Mouse (Mus musculus) CH12.LX (cell line): ENCODE results near the gene Slitrk1.

Source experiments
- CHD1 ChIP-seq: IDR thresholded peaks from 2 replicates; pipeline ENCODE4 v1.6.1; 2012; ENCODE audit warnings: low read depth, low read length, improper control_type of control experiment, inconsistent platforms
- CTCF ChIP-seq, 2 experiments: IDR thresholded peaks in 1 of 2; conservative IDR thresholded peaks in 1 of 2; 2 replicates each; pipeline ENCODE4 v1.5.1; 2011 to 2012; ENCODE audit warnings: low read depth in 2 of 2, low read length in 2 of 2, improper control_type of control experiment in 1 of 2, inconsistent platforms in 1 of 2, mild to moderate bottlenecking in 1 of 2, moderate library complexity in 1 of 2
- EP300 ChIP-seq: IDR thresholded peaks from 2 replicates; pipeline ENCODE4 v1.6.1; 2011; ENCODE audit warnings: low read length, improper control_type of control experiment
- HCFC1 ChIP-seq: IDR thresholded peaks from 2 replicates; pipeline ENCODE4 v1.6.1; 2012; ENCODE audit warnings: low read depth, mild to moderate bottlenecking, inconsistent platforms, low read length, improper control_type of control experiment
- KAT2A ChIP-seq: IDR thresholded peaks from 2 replicates; pipeline ENCODE4 v1.6.1; 2012; ENCODE audit warnings: low read length, improper control_type of control experiment, inconsistent platforms; ENCODE audit not compliant: insufficient replicate concordance
- MAFK ChIP-seq: IDR thresholded peaks from 2 replicates; pipeline ENCODE4 v1.6.1; 2011; ENCODE audit warnings: low read length, improper control_type of control experiment; ENCODE audit not compliant: insufficient replicate concordance
- MAZ ChIP-seq: IDR thresholded peaks from 2 replicates; pipeline ENCODE4 v1.6.1; 2012; ENCODE audit warnings: low read depth, mild to moderate bottlenecking, inconsistent platforms, low read length, improper control_type of control experiment, moderate library complexity
- MYC ChIP-seq: IDR thresholded peaks from 2 replicates; pipeline ENCODE4 v1.6.1; 2011; ENCODE audit warnings: low read depth, mild to moderate bottlenecking, improper control_type of control experiment, low read length
- NRF1 ChIP-seq: IDR thresholded peaks from 2 replicates; pipeline ENCODE4 v1.6.1; 2014; ENCODE audit warnings: low read depth, mild to moderate bottlenecking, inconsistent platforms, low read length, improper control_type of control experiment, moderate library complexity
- POLR2A ChIP-seq: IDR thresholded peaks from 2 replicates; pipeline ENCODE4 v1.6.1; 2011; ENCODE audit warnings: low read depth, mild to moderate bottlenecking, improper control_type of control experiment, low read length
- SIN3A ChIP-seq: IDR thresholded peaks from 2 replicates; pipeline ENCODE4 v1.6.1; 2012; ENCODE audit warnings: low read length, improper control_type of control experiment, inconsistent platforms
- TCF12 ChIP-seq: IDR thresholded peaks from 2 replicates; pipeline ENCODE4 v1.6.1; 2014; ENCODE audit warnings: low read depth, mild to moderate bottlenecking, inconsistent platforms, low read length, improper control_type of control experiment
- ZC3H11A ChIP-seq: IDR thresholded peaks from 2 replicates; pipeline ENCODE4 v1.6.1; 2012; ENCODE audit warnings: low read depth, mild to moderate bottlenecking, inconsistent platforms, low read length, improper control_type of control experiment

GRCm38 (mm10) chr14:108909336-108909953 is 4.5 kb downstream of the Slitrk1 start:
- no peak for TF ChIP-seq CHD1
- TF ChIP-seq CTCF (conservative IDR thresholded peaks at IDR 0.05 in 1 of 2, IDR thresholded peaks at IDR 0.05 in 1 of 2; ENCODE audit: low read depth in 2 of 2, low read length in 2 of 2), result no peak
- TF ChIP-seq NRF1, result no peak
- TF ChIP-seq SIN3A, result no peak
- TF ChIP-seq ZC3H11A, result no peak
- TF ChIP-seq HCFC1, result no peak
- TF ChIP-seq TCF12, result no peak
- no peak for TF ChIP-seq EP300
- no peak for TF ChIP-seq KAT2A
- TF ChIP-seq POLR2A, result no peak
- no peak for TF ChIP-seq MAFK
- TF ChIP-seq MYC, result no peak
- no peak for TF ChIP-seq MAZ
